ENCODE assay signal across 8 mouse cellular contexts in genomic region chrX:136714742-136715474, GRCm38 (mm10). TPM values are rescaled to one million over a fixed set of nuclear protein-coding genes. Genes with fewer than 3 reads are reported as not detected.
DNase-seq lines count a peak whose midpoint lies in the region; ATAC-seq lines count a peak whose summit lies in the region.
"Not testable (repeated sequence)": the region's sequence is repeated elsewhere in the genome, so short reads cannot be mapped to it uniquely, and the experiment has no call there.

No protein-coding gene starts in this region.

- DNase-seq in Muller cell, postnatal 12 days (ENCODE audit: inconsistent ontology term): peak; percentile 20
- DNase-seq in embryonic facial prominence, embryonic 14.5 days (ENCODE audit: low spot score); midbrain, embryonic 14.5 days: not testable (repeated sequence)

- H3K9ac ChIP-seq in embryonic facial prominence, embryonic 14.5 days (ENCODE audit: low read depth, low read length); forebrain, embryonic 15.5 days (replicated peaks); hindbrain, embryonic 12.5 days; kidney, embryonic 14.5 days (ENCODE audit: low read depth, low read length); limb, embryonic 13.5 days; midbrain, embryonic 14.5 days (replicated peaks; ENCODE audit: low read length); neural tube, embryonic 13.5 days: not testable (repeated sequence)

- ATAC-seq in embryonic facial prominence, embryonic 14.5 days (ENCODE audit: low read depth): peak; percentile 75
- ATAC-seq in forebrain, embryonic 15.5 days (replicated peaks): peak; percentile 92
- ATAC-seq in hindbrain, embryonic 12.5 days (ENCODE audit: low FRiP score): peak; percentile 94
- peak; percentile 95 for ATAC-seq in kidney, embryonic 14.5 days (ENCODE audit: low FRiP score, low TSS enrichment)
- ATAC-seq in limb, embryonic 13.5 days (ENCODE audit: low FRiP score, low read depth): peak; percentile 64; the same call in 1 of the 2 replicates
- ATAC-seq in midbrain, embryonic 14.5 days (ENCODE audit: low FRiP score, low TSS enrichment): peak; percentile 78; the same call in 1 of the 2 replicates
- ATAC-seq in neural tube, embryonic 13.5 days (ENCODE audit: low read depth): peak; percentile 92

- not testable (repeated sequence) for H3K4me1 ChIP-seq in embryonic facial prominence, embryonic 14.5 days (ENCODE audit: control insufficient read depth, insufficient read depth, low read length); forebrain, embryonic 15.5 days; hindbrain, embryonic 12.5 days; kidney, embryonic 14.5 days (ENCODE audit: control insufficient read depth, insufficient read depth, low read length); limb, embryonic 13.5 days; midbrain, embryonic 14.5 days (ENCODE audit: control insufficient read depth, insufficient read depth, low read length); neural tube, embryonic 13.5 days (replicated peaks)

- H3K4me3 ChIP-seq in embryonic facial prominence, embryonic 14.5 days (ENCODE audit: low read depth, low read length); forebrain, embryonic 15.5 days; hindbrain, embryonic 12.5 days; kidney, embryonic 14.5 days (ENCODE audit: low read length); limb, embryonic 13.5 days; midbrain, embryonic 14.5 days (replicated peaks; ENCODE audit: low read depth, low read length); neural tube, embryonic 13.5 days: not testable (repeated sequence)

- not testable (repeated sequence) for H3K4me2 ChIP-seq in embryonic facial prominence, embryonic 14.5 days (ENCODE audit: low read depth, low read length); forebrain, embryonic 15.5 days (replicated peaks); hindbrain, embryonic 12.5 days (replicated peaks); kidney, embryonic 14.5 days (replicated peaks; ENCODE audit: low read depth, low read length); limb, embryonic 13.5 days (replicated peaks); midbrain, embryonic 14.5 days (ENCODE audit: low read length); neural tube, embryonic 13.5 days

- H3K9me3 ChIP-seq in embryonic facial prominence, embryonic 14.5 days (ENCODE audit: control insufficient read depth, low read length); forebrain, embryonic 15.5 days; hindbrain, embryonic 12.5 days (replicated peaks); kidney, embryonic 14.5 days (ENCODE audit: control insufficient read depth, low read length); limb, embryonic 13.5 days; midbrain, embryonic 14.5 days (ENCODE audit: control insufficient read depth, low read length); neural tube, embryonic 13.5 days: not testable (repeated sequence)

- H3K36me3 ChIP-seq in embryonic facial prominence, embryonic 14.5 days (ENCODE audit: control insufficient read depth, insufficient read depth, low read length); forebrain, embryonic 15.5 days; hindbrain, embryonic 12.5 days; kidney, embryonic 14.5 days (ENCODE audit: control insufficient read depth, insufficient read depth, low read length); limb, embryonic 13.5 days; midbrain, embryonic 14.5 days (ENCODE audit: control insufficient read depth, insufficient read depth, low read length); neural tube, embryonic 13.5 days: not testable (repeated sequence)

- H3K27me3 ChIP-seq in embryonic facial prominence, embryonic 14.5 days (replicated peaks; ENCODE audit: control insufficient read depth, insufficient read depth, low read length); forebrain, embryonic 15.5 days; hindbrain, embryonic 12.5 days; kidney, embryonic 14.5 days (ENCODE audit: control insufficient read depth, insufficient read depth, low read length); limb, embryonic 13.5 days; midbrain, embryonic 14.5 days (ENCODE audit: control insufficient read depth, insufficient read depth, low read length): not testable (repeated sequence)
- peaks cover 13% of the 10 kb centered on the region for H3K27me3 ChIP-seq in neural tube, embryonic 13.5 days

- WGBS in embryonic facial prominence, embryonic 14.5 days: 41% methylated on average over 3 of the region's 3 CpGs
- WGBS in forebrain, embryonic 15.5 days: 24% methylated on average over 3 of the region's 3 CpGs
- WGBS in hindbrain, embryonic 12.5 days: 36% methylated on average over 3 of the region's 3 CpGs
- WGBS in kidney, embryonic 14.5 days: 45% methylated on average over 3 of the region's 3 CpGs
- 59% methylated on average over 3 of the region's 3 CpGs for WGBS in limb, embryonic 13.5 days
- WGBS in midbrain, embryonic 14.5 days: 24% methylated on average over 2 of the region's 3 CpGs
- 61% methylated on average over 3 of the region's 3 CpGs for WGBS in neural tube, embryonic 13.5 days

- H3K27ac ChIP-seq in embryonic facial prominence, embryonic 14.5 days (replicated peaks; ENCODE audit: low read depth, low read length); kidney, embryonic 14.5 days (ENCODE audit: low read depth, low read length); limb, embryonic 13.5 days: not testable (repeated sequence)
- peak overlapping the region; percentile 56; the same call in 1 of the 2 replicates for H3K27ac ChIP-seq in forebrain, embryonic 15.5 days (replicated peaks)
- peak overlapping the region; percentile 55; the same call in 1 of the 2 replicates for H3K27ac ChIP-seq in hindbrain, embryonic 12.5 days
- H3K27ac ChIP-seq in midbrain, embryonic 14.5 days (replicated peaks; ENCODE audit: low read depth, low read length): peak overlapping the region; percentile 70
- H3K27ac ChIP-seq in neural tube, embryonic 13.5 days (replicated peaks): 0 out of 2 replicates have a peak overlapping the region, but pooled peaks have one; percentile 18

RNA-seq across cellular contexts. Expression of gene Tceal1, which starts 7.1 kb away (rescaled TPM):
- 16.4 and 17.4 TPM in 2 replicates for polyA plus RNA-seq in embryonic facial prominence, embryonic 14.5 days (2014; fragmentation: Nextera tagmentation; extraction: Ambion mirVana)
- polyA plus RNA-seq in forebrain, embryonic 15.5 days (2015; fragmentation: Nextera tagmentation; extraction: Ambion mirVana): 19.3 and 20.2 TPM in 2 replicates
- polyA plus RNA-seq in hindbrain, embryonic 12.5 days (2016; fragmentation: Nextera tagmentation; extraction: Ambion mirVana): 12.9 and 14.2 TPM in 2 replicates
- 9.5 and 11.3 TPM in 2 replicates for polyA plus RNA-seq in kidney, embryonic 14.5 days (2014; fragmentation: Nextera tagmentation; extraction: Ambion mirVana)
- 13.8 and 14.9 TPM in 2 replicates for polyA plus RNA-seq in limb, embryonic 13.5 days (2015; fragmentation: Nextera tagmentation; extraction: Ambion mirVana)
- polyA plus RNA-seq in midbrain, embryonic 14.5 days (2014; fragmentation: Nextera tagmentation; extraction: Ambion mirVana): 25.2 and 26.8 TPM in 2 replicates
- polyA plus RNA-seq in neural tube, embryonic 13.5 days (2015; fragmentation: Nextera tagmentation; extraction: Ambion mirVana): 18.2 and 18.9 TPM in 2 replicates

RNA-seq across cellular contexts. Expression of gene Morf4l2, which starts 28.6 kb away (rescaled TPM):
- polyA plus RNA-seq in embryonic facial prominence, embryonic 14.5 days (2014; fragmentation: Nextera tagmentation; extraction: Ambion mirVana): 655 and 681 TPM in 2 replicates
- 552 and 561 TPM in 2 replicates for polyA plus RNA-seq in forebrain, embryonic 15.5 days (2015; fragmentation: Nextera tagmentation; extraction: Ambion mirVana)
- 569 and 598 TPM in 2 replicates for polyA plus RNA-seq in hindbrain, embryonic 12.5 days (2016; fragmentation: Nextera tagmentation; extraction: Ambion mirVana)
- polyA plus RNA-seq in kidney, embryonic 14.5 days (2014; fragmentation: Nextera tagmentation; extraction: Ambion mirVana): 479 and 609 TPM in 2 replicates
- 676 and 684 TPM in 2 replicates for polyA plus RNA-seq in limb, embryonic 13.5 days (2015; fragmentation: Nextera tagmentation; extraction: Ambion mirVana)
- 500 and 612 TPM in 2 replicates for polyA plus RNA-seq in midbrain, embryonic 14.5 days (2014; fragmentation: Nextera tagmentation; extraction: Ambion mirVana)
- polyA plus RNA-seq in neural tube, embryonic 13.5 days (2015; fragmentation: Nextera tagmentation; extraction: Ambion mirVana): 508 and 542 TPM in 2 replicates
